Mouse (Mus musculus) limb, embryonic 13.5 days (tissue): ENCODE results near the gene Gm43951. TPM values are rescaled to one million over a fixed set of nuclear protein-coding genes. Genes with fewer than 3 reads are reported as not detected.

Source experiments
- ATAC-seq: fragments of 200-750 bp; cut with Nextera tagmentation; 2 replicates; pipeline ENCODE4 v1.8.0; 2017; ENCODE audit warnings: low read depth, moderate number of reproducible peaks, moderate TSS enrichment; ENCODE audit not compliant: low FRiP score
- H3K27ac ChIP-seq: fragments of 300-500 bp; sonication (generic); 2 replicates; pipeline ENCODE4 v1.5.1; 2015; ENCODE audit warnings: inconsistent platforms, mild to moderate bottlenecking, moderate library complexity
- H3K27me3 ChIP-seq: fragments of 300-500 bp; sonication (generic); 2 replicates; pipeline ENCODE4 v1.6.1; 2015; ENCODE audit warnings: mild to moderate bottlenecking, inconsistent platforms
- H3K36me3 ChIP-seq: fragments of 300-500 bp; sonication (generic); 2 replicates; pipeline ENCODE4 v1.6.1; 2015; ENCODE audit warnings: inconsistent platforms, mild to moderate bottlenecking, moderate library complexity
- H3K4me1 ChIP-seq: fragments of 300-500 bp; sonication (generic); 2 replicates; pipeline ENCODE4 v1.6.1; 2015; ENCODE audit warnings: inconsistent platforms
- H3K4me2 ChIP-seq: fragments of 300-500 bp; sonication (generic); replicated peaks from 2 replicates; pipeline ENCODE4 v1.6.1; 2015; ENCODE audit warnings: inconsistent platforms, mild to moderate bottlenecking, moderate library complexity
- H3K4me3 ChIP-seq: fragments of 300-500 bp; sonication (generic); 2 replicates; pipeline ENCODE4 v1.5.1; 2015; ENCODE audit warnings: moderate library complexity, mild to moderate bottlenecking, inconsistent platforms
- H3K9ac ChIP-seq: fragments of 300-500 bp; sonication (generic); 2 replicates; pipeline ENCODE4 v1.6.1; 2015; ENCODE audit warnings: mild to moderate bottlenecking, inconsistent platforms
- H3K9me3 ChIP-seq: fragments of 300-500 bp; sonication (generic); 2 replicates; pipeline ENCODE4 v1.6.1; 2016; ENCODE audit warnings: inconsistent platforms
- WGBS: fragments of 180-500 bp; shearing (Covaris S2); methylation state at CpG from one replicate; pipeline ENCODE4 v1.1.7; 2015; 5-methylcytosine and 5-hydroxymethylcytosine counted together
- polyA plus RNA-seq: library from polyadenylated mRNA; unstranded; fragments of >200 nt; fragmentation: Nextera tagmentation; extraction: Ambion mirVana; gene quantifications from 2 replicates; pipeline ENCODE4 v1.2.1, GENCODE M21; 2015

Gm43951 gene
- polyA plus RNA-seq, 1 experiment from 2014 or later, result 0.84 TPM

- Histone ChIP-seq H3K4me1 (no peaks in the 10 kb centered on the region), H3K27ac (no peak overlapping the region), H3K4me2 (no peak overlapping the region), H3K9ac (no peak overlapping the region), H3K9me3 (no peaks in the 10 kb centered on the region), H3K4me3 (no peak overlapping the region), H3K27me3 (no peaks in the 10 kb centered on the region), H3K36me3 (no peaks in the 10 kb centered on the region)
- ATAC-seq, result no peak
- 19% methylated on average over 5 of the region's 5 CpGs for WGBS
Measured at GRCm38 (mm10) chr11:72224865-72225264, 18.2 kb upstream of the Gm43951 start.

- ATAC-seq, result no peak
- no peak overlapping the region for H3K4me2 ChIP-seq
- no peak overlapping the region for H3K27ac ChIP-seq
- H3K4me1 ChIP-seq, result no peaks in the 10 kb centered on the region
- 81% methylated on average over 4 of the region's 4 CpGs for WGBS
- no peaks in the 10 kb centered on the region for H3K36me3 ChIP-seq
- no peaks in the 10 kb centered on the region for H3K27me3 ChIP-seq
- no peak overlapping the region for H3K9ac ChIP-seq
- no peak overlapping the region for H3K4me3 ChIP-seq
- no peaks in the 10 kb centered on the region for H3K9me3 ChIP-seq
Measured at GRCm38 (mm10) chr11:72223414-72223813, 16.8 kb upstream of the Gm43951 start.

GRCm38 (mm10) chr11:72221278-72221677 is 14.6 kb upstream of the Gm43951 start:
- ATAC-seq, result no peak
- Histone ChIP-seq H3K36me3 (no peaks in the 10 kb centered on the region), H3K9me3 (no peaks in the 10 kb centered on the region), H3K4me2 (no peak overlapping the region), H3K4me3 (no peak overlapping the region), H3K27me3 (no peaks in the 10 kb centered on the region), H3K27ac (no peak overlapping the region), H3K9ac (no peak overlapping the region), H3K4me1 (peaks cover 8% of the 10 kb centered on the region; the same call in 1 of the 2 replicates)
- WGBS, result 12% methylated on average over 6 of the region's 6 CpGs

- Histone ChIP-seq H3K36me3 (peaks cover 7% of the 10 kb centered on the region; the same call in 1 of the 2 replicates), H3K4me2 (no peak overlapping the region), H3K4me1 (peaks cover 21% of the 10 kb centered on the region), H3K27ac (no peak overlapping the region), H3K9ac (no peak overlapping the region), H3K9me3 (no peaks in the 10 kb centered on the region), H3K4me3 (no peak overlapping the region), H3K27me3 (no peaks in the 10 kb centered on the region)
- 83% methylated on average over 5 of the region's 5 CpGs for WGBS
- no peak for ATAC-seq
Measured at GRCm38 (mm10) chr11:72217116-72217515, 10.5 kb upstream of the Gm43951 start.

GRCm38 (mm10) chr11:72215410-72215797 is 8.8 kb upstream of the Gm43951 start, which contains the start of gene Med31:
Gene Med31, minus strand, starts transcription at chr11:72215592.
- peak within 1 kb of the TSS; percentile 44 for H3K27ac ChIP-seq
- no peaks in the 10 kb centered on the region for H3K27me3 ChIP-seq

GRCm38 (mm10) chr11:72214591-72215409 is 8.2 kb upstream of the Gm43951 start:
- peak overlapping the region; percentile 70 for H3K4me3 ChIP-seq
- H3K36me3 ChIP-seq, result peaks cover 27% of the 10 kb centered on the region
- peak overlapping the region; percentile 44 for H3K27ac ChIP-seq
- H3K9ac ChIP-seq, result peak overlapping the region; percentile 76
- WGBS, result under 1% methylated on average over 51 of the region's 51 CpGs
- no peaks in the 10 kb centered on the region for H3K27me3 ChIP-seq
- peak overlapping the region; percentile 90 for H3K4me2 ChIP-seq
- peaks cover 21% of the 10 kb centered on the region for H3K4me1 ChIP-seq
- ATAC-seq, result peak; percentile 97
- no peaks in the 10 kb centered on the region for H3K9me3 ChIP-seq

More at GRCm38 (mm10) chr11:72215410-72215797, 8.8 kb upstream of the Gm43951 start, which contains the start of gene Med31:
- H3K9me3 ChIP-seq, result no peaks in the 10 kb centered on the region
- peak within 1 kb of the TSS; percentile 76 for H3K9ac ChIP-seq
- peaks cover 21% of the 10 kb centered on the region for H3K36me3 ChIP-seq
- WGBS, result 2% methylated on average over 29 of the region's 29 CpGs
- H3K4me3 ChIP-seq, result peak within 1 kb of the TSS; percentile 70
- peak within 1 kb of the TSS; percentile 90 for H3K4me2 ChIP-seq
- peaks cover 21% of the 10 kb centered on the region for H3K4me1 ChIP-seq
- ATAC-seq, result peak; percentile 70

- H3K27ac ChIP-seq, result peak overlapping the region; percentile 58
- peak overlapping the region; percentile 89 for H3K4me3 ChIP-seq
- peak overlapping the region; percentile 94 for H3K4me2 ChIP-seq
- peaks cover 35% of the 10 kb centered on the region for H3K36me3 ChIP-seq
- ATAC-seq, result no peak
- no peaks in the 10 kb centered on the region for H3K27me3 ChIP-seq
- H3K9ac ChIP-seq, result peak overlapping the region; percentile 90
- H3K4me1 ChIP-seq, result peaks cover 28% of the 10 kb centered on the region
- 14% methylated on average over 17 of the region's 17 CpGs for WGBS
- H3K9me3 ChIP-seq, result no peaks in the 10 kb centered on the region
Measured at GRCm38 (mm10) chr11:72207834-72208377, 1.3 kb upstream of the Gm43951 start.

- peak within 1 kb of the TSS; percentile 76 for H3K27ac ChIP-seq
- H3K9me3 ChIP-seq, result no peaks in the 10 kb centered on the region
- H3K4me1 ChIP-seq, result peaks cover 28% of the 10 kb centered on the region
- H3K27me3 ChIP-seq, result no peaks in the 10 kb centered on the region
- H3K4me2 ChIP-seq, result peak within 1 kb of the TSS; percentile 94
- ATAC-seq, result peak; percentile 96
- H3K9ac ChIP-seq, result peak within 1 kb of the TSS; percentile 90
- peak within 1 kb of the TSS; percentile 89 for H3K4me3 ChIP-seq
- peaks cover 31% of the 10 kb centered on the region for H3K36me3 ChIP-seq
- under 1% methylated on average over 42 of the region's 42 CpGs for WGBS
Measured at GRCm38 (mm10) chr11:72207204-72207833, 679 bp upstream of the Gm43951 start, which contains the start of the genes 4933427D14Rik and Txndc17. Gene 4933427D14Rik, minus strand, starts transcription at chr11:72207459. Gene Txndc17, plus strand, starts transcription at chr11:72207547.

GRCm38 (mm10) chr11:72205256-72205655 is 1.4 kb downstream of the Gm43951 start:
- peaks cover 26% of the 10 kb centered on the region for H3K36me3 ChIP-seq
- no peaks in the 10 kb centered on the region for H3K27me3 ChIP-seq
- 86% methylated on average over 6 of the region's 6 CpGs for WGBS
- no peaks in the 10 kb centered on the region for H3K9me3 ChIP-seq
- peak overlapping the region; percentile 94 for H3K4me2 ChIP-seq
- H3K9ac ChIP-seq, result peak overlapping the region; percentile 90
- no peak overlapping the region for H3K27ac ChIP-seq
- peaks cover 28% of the 10 kb centered on the region for H3K4me1 ChIP-seq
- ATAC-seq, result no peak
- H3K4me3 ChIP-seq, result 0 out of 2 replicates have a peak overlapping the region, but pooled peaks have one; percentile 89

GRCm38 (mm10) chr11:72203440-72203839 is 3.2 kb downstream of the Gm43951 start:
- Histone ChIP-seq H3K27ac (no peak overlapping the region), H3K36me3 (peaks cover 26% of the 10 kb centered on the region), H3K9ac (no peak overlapping the region), H3K27me3 (no peaks in the 10 kb centered on the region), H3K4me3 (no peak overlapping the region), H3K9me3 (no peaks in the 10 kb centered on the region), H3K4me2 (no peak overlapping the region), H3K4me1 (peaks cover 24% of the 10 kb centered on the region)
- 80% methylated on average over 1 of the region's 1 CpGs for WGBS
- ATAC-seq, result no peak

GRCm38 (mm10) chr11:72196506-72196905 is 10.1 kb downstream of the Gm43951 start:
- Histone ChIP-seq H3K36me3 (peaks cover 44% of the 10 kb centered on the region), H3K27ac (no peak overlapping the region), H3K4me1 (no peaks in the 10 kb centered on the region), H3K4me3 (no peak overlapping the region), H3K27me3 (no peaks in the 10 kb centered on the region), H3K9me3 (no peaks in the 10 kb centered on the region), H3K9ac (no peak overlapping the region), H3K4me2 (no peak overlapping the region)
- no peak for ATAC-seq
- 88% methylated on average over 8 of the region's 8 CpGs for WGBS

GRCm38 (mm10) chr11:72194259-72194658 is 12.4 kb downstream of the Gm43951 start:
- peaks cover 53% of the 10 kb centered on the region for H3K36me3 ChIP-seq

More at GRCm38 (mm10) chr11:72194259-72194658, 12.4 kb downstream of the Gm43951 start:
- H3K9ac ChIP-seq, result no peak overlapping the region
- H3K4me1 ChIP-seq, result no peaks in the 10 kb centered on the region
- ATAC-seq, result no peak
- no peaks in the 10 kb centered on the region for H3K9me3 ChIP-seq
- no peak overlapping the region for H3K4me3 ChIP-seq
- no peak overlapping the region for H3K4me2 ChIP-seq
- H3K27me3 ChIP-seq, result no peaks in the 10 kb centered on the region
- WGBS, result 93% methylated on average over 2 of the region's 2 CpGs
- no peak overlapping the region for H3K27ac ChIP-seq
